Comparison of ENCODE assay signal across 7 mouse cellular contexts in the genomic region with DNA sequence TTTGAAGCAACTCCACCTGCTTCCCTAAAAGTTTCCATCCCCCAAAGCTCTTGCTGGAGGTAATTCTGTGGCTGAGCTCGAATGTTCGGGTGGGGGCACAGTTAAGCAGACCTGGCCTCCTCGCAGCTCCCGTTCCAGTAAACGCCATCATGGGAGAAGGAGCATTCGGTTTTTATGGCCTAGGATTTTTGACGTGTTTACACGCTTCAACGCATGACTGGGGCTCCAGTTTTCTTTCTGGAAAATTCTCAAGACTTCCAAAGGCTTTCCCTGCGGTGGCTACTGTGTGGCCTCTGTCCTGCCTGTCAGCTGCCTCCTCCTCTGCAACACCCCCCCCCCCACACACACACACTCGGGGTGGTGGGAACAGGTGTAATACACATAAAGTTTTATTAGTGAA. TPM values are rescaled to one million over a fixed set of nuclear protein-coding genes. Genes with fewer than 3 reads are reported as not detected.
DNase-seq lines count a peak whose midpoint lies in the region; ATAC-seq lines count a peak whose summit lies in the region.

No protein-coding gene starts in this region.

- no peak overlapping the region; the same call in 1 of the 2 replicates for H3K27ac ChIP-seq in lung, embryonic 16.5 days (ENCODE audit: low read length)
- H3K27ac ChIP-seq in forebrain, embryonic 15.5 days (replicated peaks) = peak overlapping the region; percentile 87
- H3K27ac ChIP-seq in limb, embryonic 15.5 days = no peak overlapping the region
- no peak overlapping the region for H3K27ac ChIP-seq in stomach, embryonic 14.5 days (ENCODE audit: low read length)

- no peaks in the 10 kb centered on the region for H3K27me3 ChIP-seq in lung, embryonic 16.5 days (ENCODE audit: control insufficient read depth, insufficient read depth, low read depth, low read length)
- H3K27me3 ChIP-seq in forebrain, embryonic 15.5 days = no peaks in the 10 kb centered on the region
- 0 out of 2 replicates have a peak, but pooled peaks cover 3% of the 10 kb centered on the region for H3K27me3 ChIP-seq in limb, embryonic 15.5 days
- no peaks in the 10 kb centered on the region for H3K27me3 ChIP-seq in stomach, embryonic 14.5 days (ENCODE audit: control insufficient read depth, insufficient read depth, low read length)

- WGBS in lung, embryonic 16.5 days = 9% methylated on average over 11 of the region's 11 CpGs
- WGBS in forebrain, embryonic 15.5 days = 3% methylated on average over 11 of the region's 11 CpGs
- WGBS in limb, embryonic 15.5 days = 3% methylated on average over 11 of the region's 11 CpGs
- 11% methylated on average over 11 of the region's 11 CpGs for WGBS in stomach, embryonic 14.5 days

- H3K4me3 ChIP-seq in lung, embryonic 16.5 days (ENCODE audit: low read length) = peak overlapping the region; percentile 88
- peak overlapping the region; percentile 86 for H3K4me3 ChIP-seq in forebrain, embryonic 15.5 days
- H3K4me3 ChIP-seq in limb, embryonic 15.5 days = peak overlapping the region; percentile 94
- peak overlapping the region; percentile 94 for H3K4me3 ChIP-seq in stomach, embryonic 14.5 days (ENCODE audit: low read depth, low read length)

- H3K4me2 ChIP-seq in lung, embryonic 16.5 days (ENCODE audit: low read depth, low read length) = peak overlapping the region; percentile 82
- H3K4me2 ChIP-seq in forebrain, embryonic 15.5 days (replicated peaks) = peak overlapping the region; percentile 85
- peak overlapping the region; percentile 90 for H3K4me2 ChIP-seq in limb, embryonic 15.5 days
- peak overlapping the region; percentile 86 for H3K4me2 ChIP-seq in stomach, embryonic 14.5 days (replicated peaks; ENCODE audit: low read depth, low read length)

- no peak for ATAC-seq in lung, embryonic 16.5 days (ENCODE audit: low read depth)
- ATAC-seq in forebrain, embryonic 15.5 days (replicated peaks) = no peak
- no peak for ATAC-seq in limb, embryonic 15.5 days (ENCODE audit: insufficient number of reproducible peaks, low FRiP score, low TSS enrichment, low read depth)
- no peak for ATAC-seq in stomach, embryonic 14.5 days (ENCODE audit: insufficient number of reproducible peaks, insufficient read depth, low FRiP score, low read depth)

- no peaks in the 10 kb centered on the region for H3K36me3 ChIP-seq in lung, embryonic 16.5 days (ENCODE audit: control insufficient read depth, insufficient read depth, low read length)
- no peaks in the 10 kb centered on the region for H3K36me3 ChIP-seq in forebrain, embryonic 15.5 days
- H3K36me3 ChIP-seq in limb, embryonic 15.5 days = no peaks in the 10 kb centered on the region
- no peaks in the 10 kb centered on the region for H3K36me3 ChIP-seq in stomach, embryonic 14.5 days (ENCODE audit: control insufficient read depth, insufficient read depth, low read length)

- H3K9me3 ChIP-seq in lung, embryonic 16.5 days (ENCODE audit: control insufficient read depth, low read length) = no peaks in the 10 kb centered on the region
- H3K9me3 ChIP-seq in forebrain, embryonic 15.5 days = no peaks in the 10 kb centered on the region
- H3K9me3 ChIP-seq in limb, embryonic 15.5 days = no peaks in the 10 kb centered on the region
- H3K9me3 ChIP-seq in stomach, embryonic 14.5 days (ENCODE audit: control insufficient read depth, low read depth, low read length) = no peaks in the 10 kb centered on the region

- no peak for DNase-seq in lung, postnatal 14 days
- no peak for DNase-seq in adrenal gland, postnatal 10 days
- no peak for DNase-seq in left cerebral cortex, adult 8-10 months (ENCODE audit: low spot score in 2 of 2)

- peaks cover 19% of the 10 kb centered on the region for H3K4me1 ChIP-seq in lung, embryonic 16.5 days (replicated peaks; ENCODE audit: control insufficient read depth, insufficient read depth, low read length)
- peaks cover 36% of the 10 kb centered on the region for H3K4me1 ChIP-seq in forebrain, embryonic 15.5 days
- peaks cover 26% of the 10 kb centered on the region for H3K4me1 ChIP-seq in limb, embryonic 15.5 days
- H3K4me1 ChIP-seq in stomach, embryonic 14.5 days (ENCODE audit: control insufficient read depth, insufficient read depth, low read length) = peaks cover 18% of the 10 kb centered on the region

- H3K9ac ChIP-seq in lung, embryonic 16.5 days (ENCODE audit: low read length) = peak overlapping the region; percentile 91
- peak overlapping the region; percentile 84 for H3K9ac ChIP-seq in forebrain, embryonic 15.5 days (replicated peaks)
- H3K9ac ChIP-seq in limb, embryonic 15.5 days = peak overlapping the region; percentile 75; the same call in 1 of the 2 replicates
- H3K9ac ChIP-seq in stomach, embryonic 14.5 days (replicated peaks; ENCODE audit: low read depth, low read length) = peak overlapping the region; percentile 78

RNA-seq across cellular contexts. Expression of a gene that starts 1.5 kb away (rescaled TPM):
- polyA plus RNA-seq in lung, embryonic 16.5 days (2015; fragmentation: Nextera tagmentation; extraction: Ambion mirVana) = 50.8 and 59.5 TPM in 2 replicates
- 116 and 117 TPM in 2 replicates for polyA plus RNA-seq in forebrain, embryonic 15.5 days (2015; fragmentation: Nextera tagmentation; extraction: Ambion mirVana)
- 43.9 and 45.9 TPM in 2 replicates for polyA plus RNA-seq in limb, embryonic 15.5 days (2015; fragmentation: Nextera tagmentation; extraction: Ambion mirVana)
- 63.6 and 64.2 TPM in 2 replicates for polyA plus RNA-seq in stomach, embryonic 14.5 days (2014; fragmentation: Nextera tagmentation; extraction: Ambion mirVana)
- 10 to 100 TPM; 46.8 to 78.3 TPM for total RNA-seq in adrenal gland, postnatal 10 days (2021)
- 10 to 100 TPM; 23.1 to 27.7 (median 25.7) TPM for total RNA-seq in left cerebral cortex, adult 8-10 months (2022)
